Mouse (Mus musculus): ENCODE results near the gene Gm14326. TPM values are rescaled to one million over a fixed set of nuclear protein-coding genes. Genes with fewer than 3 reads are reported as not detected.

Gm14326 gene
- polyA plus RNA-seq, 1 experiment from 2014 or later: 9.0 TPM

Other genes with a start within 250 kb of the Gm14326 start
- gene Gm14322, start 198.0 kb downstream of the Gm14326 start, polyA plus RNA-seq (2014; fragmentation: Nextera tagmentation; extraction: Ambion mirVana): 5.4 and 5.8 TPM in 2 replicates
- 17.9 and 20.8 TPM in 2 replicates for gene Gm14325, start 117.0 kb downstream of the Gm14326 start, polyA plus RNA-seq (2014; fragmentation: Nextera tagmentation; extraction: Ambion mirVana)
- 3.2 and 3.9 TPM in 2 replicates for gene Gm14327, start 60.2 kb downstream of the Gm14326 start, polyA plus RNA-seq (2014; fragmentation: Nextera tagmentation; extraction: Ambion mirVana)
- 0.53 and 1.4 TPM in 2 replicates for gene Zfp972, start 31.7 kb downstream of the Gm14326 start, polyA plus RNA-seq (2014; fragmentation: Nextera tagmentation; extraction: Ambion mirVana)
- 9.2 and 11.8 TPM in 2 replicates for gene Zfp971, start 66.0 kb upstream of the Gm14326 start, polyA plus RNA-seq (2014; fragmentation: Nextera tagmentation; extraction: Ambion mirVana)
- 9.6 TPM in 2 replicates for gene Zfp931, start 121.2 kb upstream of the Gm14326 start, polyA plus RNA-seq (2014; fragmentation: Nextera tagmentation; extraction: Ambion mirVana)
- gene Phactr3, start 161.7 kb upstream of the Gm14326 start, polyA plus RNA-seq (2014; fragmentation: Nextera tagmentation; extraction: Ambion mirVana): 0.43 and 0.90 TPM in 2 replicates

All from liver, embryonic 11.5 days (tissue).